Mouse (Mus musculus): ENCODE measurements around the gene Sptbn4.

Sptbn4 gene

GRCm38 (mm10) chr7:27447419-27448286 is at the start of gene Sptbn4, which contains the start of gene Blvrb:
Sptbn4 (minus strand) TSS chr7:27447686.
Blvrb (plus strand) TSS chr7:27447978.
- peak; percentile 100 for DNase-seq (ENCODE audit: low read depth, low spot score)

- peak; percentile 82 for DNase-seq (ENCODE audit: low read depth, low spot score)
Measured at GRCm38 (mm10) chr7:27494659-27495367, 47.3 kb upstream of the Sptbn4 start.

GRCm38 (mm10) chr7:27493450-27493849 is 46.0 kb upstream of the Sptbn4 start:
- DNase-seq (ENCODE audit: low read depth, low spot score), result no peak

- DNase-seq (ENCODE audit: low read depth, low spot score), result no peak
Measured at GRCm38 (mm10) chr7:27493022-27493421, 45.5 kb upstream of the Sptbn4 start.

GRCm38 (mm10) chr7:27491856-27492255 is 44.4 kb upstream of the Sptbn4 start:
- peak; percentile 59 for DNase-seq (ENCODE audit: low read depth, low spot score)

GRCm38 (mm10) chr7:27490543-27491329 is 43.2 kb upstream of the Sptbn4 start:
- DNase-seq (ENCODE audit: low read depth, low spot score), result peak; percentile 87

- DNase-seq (ENCODE audit: low read depth, low spot score), result no peak
Measured at GRCm38 (mm10) chr7:27490227-27490542, 42.7 kb upstream of the Sptbn4 start.

- no peak for DNase-seq (ENCODE audit: low read depth, low spot score)
Measured at GRCm38 (mm10) chr7:27489270-27489869, 41.9 kb upstream of the Sptbn4 start.

- peak; percentile 70 for DNase-seq (ENCODE audit: low read depth, low spot score)
Measured at GRCm38 (mm10) chr7:27487740-27488268, 40.3 kb upstream of the Sptbn4 start.

- peak; percentile 100 for DNase-seq (ENCODE audit: low read depth, low spot score)
Measured at GRCm38 (mm10) chr7:27486770-27487697, 39.5 kb upstream of the Sptbn4 start, which contains the start of gene Sertad1. Sertad1 (plus strand) TSS chr7:27486910.

GRCm38 (mm10) chr7:27486102-27486769 is 38.8 kb upstream of the Sptbn4 start:
- no peak for DNase-seq (ENCODE audit: low read depth, low spot score)

GRCm38 (mm10) chr7:27483860-27484259 is 36.4 kb upstream of the Sptbn4 start:
- DNase-seq (ENCODE audit: low read depth, low spot score), result peak; percentile 50

- DNase-seq (ENCODE audit: low read depth, low spot score), result peak; percentile 30
Measured at GRCm38 (mm10) chr7:27481627-27481969, 34.1 kb upstream of the Sptbn4 start.

- DNase-seq (ENCODE audit: low read depth, low spot score), result no peak
Measured at GRCm38 (mm10) chr7:27480927-27481626, 33.6 kb upstream of the Sptbn4 start.

- DNase-seq (ENCODE audit: low read depth, low spot score), result no peak
Measured at GRCm38 (mm10) chr7:27480506-27480905, 33.0 kb upstream of the Sptbn4 start.

- no peak for DNase-seq (ENCODE audit: low read depth, low spot score)
Measured at GRCm38 (mm10) chr7:27479750-27480149, 32.3 kb upstream of the Sptbn4 start.

GRCm38 (mm10) chr7:27478561-27478960 is 31.1 kb upstream of the Sptbn4 start:
- DNase-seq (ENCODE audit: low read depth, low spot score), result no peak

- DNase-seq (ENCODE audit: low read depth, low spot score), result no peak
Measured at GRCm38 (mm10) chr7:27476098-27476635, 28.7 kb upstream of the Sptbn4 start.

GRCm38 (mm10) chr7:27475596-27475995 is 28.1 kb upstream of the Sptbn4 start:
- DNase-seq (ENCODE audit: low read depth, low spot score), result no peak

Measured in ES-CJ7 (cell line).